Mouse (Mus musculus) adrenal gland, postnatal 10 days (tissue): ENCODE measurements around the gene Aox1. TPM values are rescaled to one million over a fixed set of nuclear protein-coding genes. Genes with fewer than 3 reads are reported as not detected.

ENCODE experiments used
- DNase-seq: peaks from one replicate; pipeline ENCODE4 v3.0.0; 2021; ENCODE audit warnings: mixed read lengths
- total RNA-seq, 2 experiments: library from RNA; stranded (reverse); gene quantifications; 2 replicates each; pipeline ENCODE4 v1.2.3; 2021

The Aox1 gene
- total RNA-seq, 2 experiments from 2014 or later = 19.2 to 26.3 TPM

GRCm38 (mm10) chr1:58065151-58065550 lies 35.4 kb downstream of the Aox1 start:
- DNase-seq = no peak

- DNase-seq = peak; percentile 7
These were observed 35.9 kb downstream of the Aox1 start for GRCm38 (mm10) chr1:58065606-58066005.

GRCm38 (mm10) chr1:58069181-58069580 lies 39.5 kb downstream of the Aox1 start:
- DNase-seq = no peak

GRCm38 (mm10) chr1:58070091-58070490 lies 40.4 kb downstream of the Aox1 start:
- peak; percentile 8 for DNase-seq

GRCm38 (mm10) chr1:58071006-58071405 lies 41.3 kb downstream of the Aox1 start:
- peak; percentile 21 for DNase-seq

- no peak for DNase-seq
These were observed 41.8 kb downstream of the Aox1 start for GRCm38 (mm10) chr1:58071509-58071908.

GRCm38 (mm10) chr1:58072416-58072815 lies 42.7 kb downstream of the Aox1 start:
- no peak for DNase-seq

- DNase-seq = peak; percentile 8
These were observed 43.4 kb downstream of the Aox1 start for GRCm38 (mm10) chr1:58072991-58073730.

- no peak for DNase-seq
These were observed 44.5 kb downstream of the Aox1 start for GRCm38 (mm10) chr1:58074266-58074665.

GRCm38 (mm10) chr1:58077882-58078281 lies 48.2 kb downstream of the Aox1 start:
- DNase-seq = no peak

GRCm38 (mm10) chr1:58078390-58078789 lies 48.7 kb downstream of the Aox1 start:
- no peak for DNase-seq

- DNase-seq = no peak
These were observed 50.0 kb downstream of the Aox1 start for GRCm38 (mm10) chr1:58079689-58080088.

- DNase-seq = no peak
These were observed 50.7 kb downstream of the Aox1 start for GRCm38 (mm10) chr1:58080446-58080845.

GRCm38 (mm10) chr1:58081356-58081755 lies 51.6 kb downstream of the Aox1 start:
- DNase-seq = no peak

GRCm38 (mm10) chr1:58089316-58089715 lies 59.6 kb downstream of the Aox1 start:
- peak; percentile 42 for DNase-seq

GRCm38 (mm10) chr1:58090191-58090590 lies 60.5 kb downstream of the Aox1 start:
- no peak for DNase-seq

GRCm38 (mm10) chr1:58091213-58091612 lies 61.5 kb downstream of the Aox1 start:
- DNase-seq = no peak

- no peak for DNase-seq
These were observed 62.3 kb downstream of the Aox1 start for GRCm38 (mm10) chr1:58091992-58092560.

GRCm38 (mm10) chr1:58097338-58097737 lies 67.6 kb downstream of the Aox1 start:
- DNase-seq = no peak

- no peak for DNase-seq
These were observed 69.4 kb downstream of the Aox1 start for GRCm38 (mm10) chr1:58099119-58099518.

- DNase-seq = peak; percentile 51
These were observed 71.9 kb downstream of the Aox1 start for GRCm38 (mm10) chr1:58101531-58102146.

GRCm38 (mm10) chr1:58102494-58102893 lies 72.8 kb downstream of the Aox1 start:
- no peak for DNase-seq

- no peak for DNase-seq
These were observed 76.0 kb downstream of the Aox1 start for GRCm38 (mm10) chr1:58105685-58106084.

- peak; percentile 39 for DNase-seq
These were observed 77.3 kb downstream of the Aox1 start for GRCm38 (mm10) chr1:58107066-58107465.
